Mouse (Mus musculus) intestine, embryonic 16.5 days (tissue): ENCODE results near the gene Top2a. TPM values are rescaled to one million over a fixed set of nuclear protein-coding genes. Genes with fewer than 3 reads are reported as not detected.

Source experiments
- ATAC-seq: fragments of 200-750 bp; cut with Nextera tagmentation; 2 replicates; pipeline ENCODE4 v1.8.0; 2017; ENCODE audit warnings: moderate TSS enrichment, moderate library complexity
- H3K27ac ChIP-seq: fragments of 300-500 bp; sonication (generic); 2 replicates; pipeline ENCODE4 v1.5.1; 2014; ENCODE audit warnings: mild to moderate bottlenecking, low read length
- H3K27me3 ChIP-seq: fragments of 300-500 bp; sonication (generic); replicated peaks from 2 replicates; pipeline ENCODE4 v1.6.1; 2014; ENCODE audit warnings: low read length, control low read depth, mixed read lengths; ENCODE audit not compliant: control insufficient read depth, insufficient read depth
- H3K36me3 ChIP-seq: fragments of 300-500 bp; sonication (generic); 2 replicates; pipeline ENCODE4 v1.6.1; 2014; ENCODE audit warnings: low read length, control low read depth; ENCODE audit not compliant: control insufficient read depth, insufficient read depth
- H3K4me1 ChIP-seq: fragments of 300-500 bp; sonication (generic); 2 replicates; pipeline ENCODE4 v1.6.1; 2014; ENCODE audit warnings: low read length, control low read depth, mixed read lengths; ENCODE audit not compliant: control insufficient read depth, insufficient read depth
- H3K4me2 ChIP-seq: fragments of 300-500 bp; sonication (generic); 2 replicates; pipeline ENCODE4 v1.6.1; 2014; ENCODE audit warnings: low read depth, low read length, control low read depth
- H3K4me3 ChIP-seq: fragments of 300-500 bp; sonication (generic); 2 replicates; pipeline ENCODE4 v1.5.1; 2014; ENCODE audit warnings: mild to moderate bottlenecking, low read length
- H3K9ac ChIP-seq: fragments of 300-500 bp; sonication (generic); 2 replicates; pipeline ENCODE4 v1.6.1; 2014; ENCODE audit warnings: low read depth, low read length
- H3K9me3 ChIP-seq: fragments of 300-500 bp; sonication (generic); 2 replicates; pipeline ENCODE4 v1.6.1; 2016; ENCODE audit warnings: low read length, control low read depth; ENCODE audit not compliant: control insufficient read depth
- WGBS: fragments of 180-500 bp; shearing (Covaris S2); extraction: QIAGEN DNeasy Blood & Tissue Kit; methylation state at CpG from one replicate; pipeline ENCODE4 v1.1.7; 2014; 5-methylcytosine and 5-hydroxymethylcytosine counted together
- polyA plus RNA-seq: library from polyadenylated mRNA; unstranded; fragments of >200 nt; fragmentation: Nextera tagmentation; extraction: Ambion mirVana; gene quantifications from 2 replicates; pipeline ENCODE4 v1.2.1, GENCODE M21; 2015

Gene Top2a
- polyA plus RNA-seq, 1 experiment from 2014 or later = 149 TPM

DNA sequence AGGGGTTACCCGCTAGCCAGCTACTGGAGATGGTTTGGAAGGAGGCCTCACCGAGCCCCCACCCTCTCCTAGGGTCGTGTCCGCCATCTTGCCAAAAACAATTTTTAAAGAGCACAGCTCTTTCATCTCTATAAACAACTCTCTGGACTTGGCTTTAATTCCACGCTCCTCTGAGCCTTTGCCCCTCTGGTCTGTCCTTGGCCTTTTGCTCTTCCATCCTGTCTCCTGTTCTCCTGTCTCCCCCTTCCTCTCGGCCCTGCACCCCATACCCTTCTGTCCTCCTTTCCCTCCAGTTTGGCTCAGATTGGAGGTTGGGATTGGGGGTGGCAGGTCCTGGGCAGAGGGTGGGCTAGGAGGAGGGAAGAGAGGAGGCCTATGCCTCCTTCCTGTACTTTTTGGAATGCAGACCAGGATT is 59.8 kb downstream of the Top2a start:
- no peaks in the 10 kb centered on the region for H3K27me3 ChIP-seq
- H3K9me3 ChIP-seq = no peaks in the 10 kb centered on the region
- H3K36me3 ChIP-seq = 0 out of 2 replicates have a peak, but pooled peaks cover 8% of the 10 kb centered on the region
- peak overlapping the region; percentile 76 for H3K9ac ChIP-seq
- ATAC-seq = no peak
- peaks cover 84% of the 10 kb centered on the region for H3K4me1 ChIP-seq
- H3K4me2 ChIP-seq = peak overlapping the region; percentile 100
- WGBS = 9% methylated on average over 6 of the region's 6 CpGs
- H3K4me3 ChIP-seq = peak overlapping the region; percentile 63
- peak overlapping the region; percentile 97 for H3K27ac ChIP-seq

- Histone ChIP-seq H3K27ac (peak overlapping the region; percentile 97), H3K9me3 (no peaks in the 10 kb centered on the region), H3K4me1 (peaks cover 82% of the 10 kb centered on the region), H3K4me3 (peak overlapping the region; percentile 63), H3K9ac (peak overlapping the region; percentile 76), H3K36me3 (0 out of 2 replicates have a peak, but pooled peaks cover 6% of the 10 kb centered on the region), H3K4me2 (peak overlapping the region; percentile 100), H3K27me3 (no peaks in the 10 kb centered on the region)
- peak; percentile 81 for ATAC-seq
- WGBS = 1% methylated on average over 29 of the region's 32 CpGs
Measured at GRCm38 (mm10) chr11:98963191-98964021, 60.6 kb downstream of the Top2a start.

DNA sequence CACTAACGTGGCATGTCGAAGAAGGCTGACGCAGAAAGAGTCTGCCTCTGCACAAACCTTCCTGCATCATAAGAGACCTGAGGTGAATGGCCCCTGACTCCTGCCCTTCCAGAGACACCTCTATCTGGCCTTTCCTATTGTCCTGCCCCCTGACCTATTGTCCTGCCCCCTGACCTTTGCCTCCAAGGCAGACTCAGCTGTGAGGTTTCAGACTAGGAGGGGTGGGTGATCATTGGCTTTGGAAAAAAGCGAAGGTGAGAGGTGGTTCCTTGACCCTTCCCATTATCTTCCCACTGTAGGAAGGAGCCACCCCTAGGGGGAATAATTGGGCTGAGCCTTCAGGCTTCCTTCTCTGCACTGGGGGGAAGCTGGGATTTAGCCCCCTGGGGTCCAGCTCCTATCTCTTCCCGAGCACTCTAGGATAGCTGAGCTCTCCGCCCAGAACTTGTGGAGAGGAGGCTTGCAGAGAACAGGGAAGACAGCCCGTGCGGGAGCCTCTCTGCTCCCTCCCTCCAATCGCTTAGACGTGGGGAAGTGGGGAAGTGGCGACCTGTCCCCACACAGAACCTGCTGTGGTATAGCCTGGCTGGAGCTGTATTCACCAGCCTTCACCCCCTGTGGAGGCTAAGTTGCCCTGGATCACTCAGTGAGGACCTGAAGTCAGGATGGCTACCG is 61.4 kb downstream of the Top2a start:
- 15% methylated on average over 12 of the region's 12 CpGs for WGBS
- Histone ChIP-seq H3K27ac (peak overlapping the region; percentile 97), H3K27me3 (no peaks in the 10 kb centered on the region), H3K9ac (peak overlapping the region; percentile 76), H3K4me1 (peaks cover 73% of the 10 kb centered on the region), H3K9me3 (no peaks in the 10 kb centered on the region), H3K36me3 (no peaks in the 10 kb centered on the region), H3K4me2 (peak overlapping the region; percentile 100), H3K4me3 (peak overlapping the region; percentile 63)
- no peak for ATAC-seq

GRCm38 (mm10) chr11:98961766-98962165 is 62.2 kb downstream of the Top2a start:
- WGBS = 10% methylated on average over 8 of the region's 8 CpGs
- peaks cover 65% of the 10 kb centered on the region for H3K4me1 ChIP-seq
- no peaks in the 10 kb centered on the region for H3K9me3 ChIP-seq
- ATAC-seq = no peak
- H3K9ac ChIP-seq = peak overlapping the region; percentile 76
- no peaks in the 10 kb centered on the region for H3K36me3 ChIP-seq
- H3K4me2 ChIP-seq = peak overlapping the region; percentile 100
- H3K4me3 ChIP-seq = peak overlapping the region; percentile 63
- H3K27me3 ChIP-seq = no peaks in the 10 kb centered on the region
- H3K27ac ChIP-seq = peak overlapping the region; percentile 97

DNA sequence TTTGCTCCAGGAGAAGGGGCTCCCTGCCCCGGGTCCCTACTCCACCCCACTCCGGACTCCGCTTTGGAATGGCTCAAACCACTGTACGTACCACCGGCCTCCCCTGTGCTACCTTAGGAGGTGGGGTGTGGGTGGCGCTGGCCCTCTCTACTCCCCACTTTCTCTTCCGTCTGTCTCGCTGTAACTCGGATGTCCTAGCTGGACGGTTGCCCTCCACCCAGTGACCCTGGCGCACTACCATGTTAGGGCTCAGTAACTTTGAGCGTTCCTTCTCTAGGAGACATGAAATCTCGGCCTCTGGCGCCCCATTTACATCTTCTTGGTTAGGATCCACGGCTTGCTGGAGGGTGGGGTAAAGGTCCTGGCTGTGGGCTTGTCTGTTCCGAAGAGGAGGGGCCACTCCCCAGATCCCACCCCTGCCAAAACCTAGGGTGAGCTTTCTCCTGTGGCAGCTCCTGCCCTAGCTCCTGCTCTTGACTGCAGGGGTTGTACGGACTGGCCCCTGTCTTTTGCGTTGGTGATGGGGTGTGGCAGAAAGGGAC is 62.9 kb downstream of the Top2a start:
- H3K27me3 ChIP-seq = no peaks in the 10 kb centered on the region
- H3K4me2 ChIP-seq = peak overlapping the region; percentile 100
- no peaks in the 10 kb centered on the region for H3K36me3 ChIP-seq
- no peak for ATAC-seq
- H3K4me3 ChIP-seq = peak overlapping the region; percentile 63
- 4% methylated on average over 18 of the region's 18 CpGs for WGBS
- H3K4me1 ChIP-seq = peaks cover 63% of the 10 kb centered on the region
- no peaks in the 10 kb centered on the region for H3K9me3 ChIP-seq
- H3K9ac ChIP-seq = peak overlapping the region; percentile 76
- peak overlapping the region; percentile 97 for H3K27ac ChIP-seq

DNA sequence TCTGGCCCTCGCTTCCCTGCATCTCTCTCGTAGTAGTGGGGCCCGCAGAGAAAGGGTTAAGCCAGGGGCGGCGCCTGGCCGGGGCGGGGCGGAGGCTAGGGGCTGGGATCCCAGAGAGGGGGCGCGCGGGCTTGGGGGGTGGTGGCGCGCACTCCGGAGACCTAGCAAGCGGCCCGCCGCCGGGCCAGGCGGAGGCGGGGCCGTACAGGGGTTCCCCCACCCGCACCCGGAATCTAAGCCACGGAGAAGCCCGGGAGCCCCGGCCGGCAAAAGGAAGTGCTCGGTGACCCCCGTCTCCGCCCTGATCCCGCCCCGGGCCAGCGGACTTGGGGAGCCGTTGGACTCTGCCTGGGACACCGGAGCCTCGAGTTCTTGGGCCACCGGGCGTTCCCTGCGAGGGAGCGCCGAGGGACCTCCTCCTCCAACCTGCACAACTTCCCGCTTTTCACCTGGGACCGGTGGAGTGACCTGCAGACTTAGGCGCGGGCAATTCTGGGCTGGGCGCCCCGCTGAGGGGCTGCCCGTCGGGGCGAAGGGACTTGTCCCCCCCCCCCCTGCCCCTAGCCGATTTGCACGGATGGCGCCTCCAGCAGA is 63.6 kb downstream of the Top2a start:
- ATAC-seq = peak; percentile 41
- Histone ChIP-seq H3K4me1 (peaks cover 62% of the 10 kb centered on the region), H3K27me3 (no peaks in the 10 kb centered on the region), H3K4me2 (peak overlapping the region; percentile 100), H3K27ac (peak overlapping the region; percentile 97), H3K9ac (peak overlapping the region; percentile 76), H3K9me3 (no peaks in the 10 kb centered on the region), H3K4me3 (peak overlapping the region; percentile 63), H3K36me3 (no peaks in the 10 kb centered on the region)
- WGBS = under 1% methylated on average over 51 of the region's 53 CpGs

- WGBS = under 1% methylated on average over 43 of the region's 43 CpGs
- Histone ChIP-seq H3K27me3 (no peaks in the 10 kb centered on the region), H3K27ac (peak overlapping the region; percentile 97), H3K4me1 (peaks cover 62% of the 10 kb centered on the region), H3K9ac (peak overlapping the region; percentile 76), H3K36me3 (no peaks in the 10 kb centered on the region), H3K4me2 (peak overlapping the region; percentile 100), H3K4me3 (peak overlapping the region; percentile 63), H3K9me3 (no peaks in the 10 kb centered on the region)
- ATAC-seq = peak; percentile 43
Measured at GRCm38 (mm10) chr11:98959437-98960312, 64.3 kb downstream of the Top2a start.

- Histone ChIP-seq H3K9me3 (no peaks in the 10 kb centered on the region), H3K4me1 (peaks cover 58% of the 10 kb centered on the region), H3K27me3 (no peaks in the 10 kb centered on the region), H3K36me3 (0 out of 2 replicates have a peak, but pooled peaks cover 2% of the 10 kb centered on the region), H3K9ac (no peak overlapping the region), H3K27ac (no peak overlapping the region), H3K4me2 (no peak overlapping the region), H3K4me3 (no peak overlapping the region)
- ATAC-seq = no peak
- WGBS = 59% methylated on average over 10 of the region's 10 CpGs
Measured at GRCm38 (mm10) chr11:98956340-98956739, 67.6 kb downstream of the Top2a start.
